ENCODE assay signal across 21 mouse cellular contexts in the genomic region with DNA sequence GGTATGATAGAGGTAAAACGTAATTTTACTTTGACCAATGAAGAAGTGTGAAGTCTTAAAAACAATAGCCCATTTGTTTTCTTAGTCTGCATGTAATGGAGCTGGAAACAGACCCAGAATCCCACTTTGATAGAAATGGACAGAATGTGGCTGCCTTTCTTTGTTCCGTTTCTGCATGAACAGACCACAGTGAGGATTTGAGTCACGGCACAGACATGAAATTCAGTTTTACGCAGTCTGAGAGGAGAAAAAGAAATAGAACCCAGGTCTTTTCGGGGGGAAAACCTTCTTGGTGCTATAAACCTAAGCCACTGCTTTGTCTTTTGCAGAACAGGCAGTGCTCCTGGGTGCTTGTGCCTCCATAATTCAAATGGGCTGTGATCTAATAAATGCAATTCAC.
A peak's percentile ranks its signal among the peaks of the same experiment; 100 is the strongest.
DNase-seq lines count a peak whose midpoint lies in the region; ATAC-seq lines count a peak whose summit lies in the region.
"Had no signal": no experiment of that assay in that cellular context is flagged by ENCODE, and none has a peak within 500 bp of the region (broad histone marks: within the 10 kb centered on the region; RNA-seq: fewer than 3 reads in every experiment).

No protein-coding gene starts in this region.

- no peak overlapping the region for H3K4me2 ChIP-seq in hindbrain, embryonic 11.5 days (replicated peaks; ENCODE audit: low read depth, low read length)
- no peak overlapping the region for H3K4me2 ChIP-seq in hindbrain, embryonic 12.5 days (replicated peaks)
- peak overlapping the region; percentile 36 for H3K4me2 ChIP-seq in hindbrain, embryonic 14.5 days (replicated peaks)
- peak overlapping the region; percentile 26 for H3K4me2 ChIP-seq in neural tube, embryonic 13.5 days
- H3K4me2 ChIP-seq: embryonic facial prominence, embryonic 12.5 days; heart, embryonic 11.5 days; stomach, embryonic 15.5 days had no signal

- DNase-seq in hindbrain, embryonic 11.5 days (ENCODE audit: low spot score): peak; percentile 6
- peak; percentile 52 for DNase-seq in embryo, embryonic 10.5 days (ENCODE audit: low spot score)
- no peak for DNase-seq in hindbrain, embryonic 14.5 days (ENCODE audit: low spot score)
- DNase-seq in kidney, adult 11 months: no peak
- no peak for DNase-seq in kidney, adult 9 months
- DNase-seq: adrenal gland, postnatal 25 days; B cell, adult 2 months; cerebellum, adult 9-10 months; heart, postnatal 14 days; thymus, adult 2 months had no signal

- no peaks in the 10 kb centered on the region for H3K9me3 ChIP-seq in hindbrain, embryonic 11.5 days (ENCODE audit: control insufficient read depth, low read length)
- H3K9me3 ChIP-seq in hindbrain, embryonic 12.5 days (replicated peaks): no peaks in the 10 kb centered on the region
- H3K9me3 ChIP-seq in hindbrain, embryonic 14.5 days (ENCODE audit: control insufficient read depth, low read length): no peaks in the 10 kb centered on the region
- H3K9me3 ChIP-seq in neural tube, embryonic 13.5 days: no peaks in the 10 kb centered on the region
- H3K9me3 ChIP-seq: embryonic facial prominence, embryonic 12.5 days; stomach, embryonic 15.5 days had no signal

- 0 out of 2 replicates have a peak, but pooled peaks have one; percentile 36 for ATAC-seq in hindbrain, embryonic 11.5 days (ENCODE audit: low FRiP score)
- ATAC-seq in hindbrain, embryonic 12.5 days (ENCODE audit: low FRiP score): no peak
- ATAC-seq in hindbrain, embryonic 14.5 days (ENCODE audit: low FRiP score): no peak
- ATAC-seq in neural tube, embryonic 13.5 days (ENCODE audit: low read depth): no peak
- no peak for ATAC-seq in cerebellum, adult (ENCODE audit: insufficient number of reproducible peaks, low FRiP score, low TSS enrichment)
- ATAC-seq: activated CD4-positive, CD25-positive, alpha-beta regulatory T cell, adult 4 months; Patski had no signal

- no peak overlapping the region for H3K27ac ChIP-seq in hindbrain, embryonic 11.5 days (ENCODE audit: low read depth, low read length)
- H3K27ac ChIP-seq in hindbrain, embryonic 12.5 days: no peak overlapping the region
- H3K27ac ChIP-seq in hindbrain, embryonic 14.5 days: no peak overlapping the region
- no peak overlapping the region for H3K27ac ChIP-seq in neural tube, embryonic 13.5 days (replicated peaks)
- H3K27ac ChIP-seq: embryonic facial prominence, embryonic 12.5 days; kidney, postnatal 0 days; left cerebral cortex, adult 2 months; liver, embryonic 14.5 days; stomach, embryonic 15.5 days had no signal

- H3K36me3 ChIP-seq in hindbrain, embryonic 11.5 days (ENCODE audit: control insufficient read depth, insufficient read depth, low read length): no peaks in the 10 kb centered on the region
- H3K36me3 ChIP-seq in hindbrain, embryonic 12.5 days: no peaks in the 10 kb centered on the region
- H3K36me3 ChIP-seq in hindbrain, embryonic 14.5 days (replicated peaks; ENCODE audit: control insufficient read depth, insufficient read depth): no peaks in the 10 kb centered on the region
- H3K36me3 ChIP-seq in neural tube, embryonic 13.5 days: no peaks in the 10 kb centered on the region
- H3K36me3 ChIP-seq: embryonic facial prominence, embryonic 12.5 days; stomach, embryonic 15.5 days had no signal

- H3K4me3 ChIP-seq in hindbrain, embryonic 11.5 days (ENCODE audit: low read depth, low read length): no peak overlapping the region
- H3K4me3 ChIP-seq in hindbrain, embryonic 12.5 days: no peak overlapping the region
- H3K4me3 ChIP-seq in hindbrain, embryonic 14.5 days (replicated peaks; ENCODE audit: low read length): no peak overlapping the region
- H3K4me3 ChIP-seq in neural tube, embryonic 13.5 days: no peak overlapping the region
- H3K4me3 ChIP-seq: embryonic facial prominence, embryonic 12.5 days; left cerebral cortex, adult 2 months; stomach, embryonic 15.5 days had no signal

- no peak overlapping the region for H3K9ac ChIP-seq in hindbrain, embryonic 11.5 days (ENCODE audit: low read depth, low read length)
- H3K9ac ChIP-seq in hindbrain, embryonic 12.5 days: no peak overlapping the region
- peak overlapping the region; percentile 28; the same call in 1 of the 2 replicates for H3K9ac ChIP-seq in hindbrain, embryonic 14.5 days
- H3K9ac ChIP-seq in neural tube, embryonic 13.5 days: no peak overlapping the region
- H3K9ac ChIP-seq: embryonic facial prominence, embryonic 12.5 days; liver, embryonic 14.5 days; stomach, embryonic 15.5 days had no signal

- H3K4me1 ChIP-seq in hindbrain, embryonic 11.5 days (replicated peaks; ENCODE audit: control insufficient read depth, insufficient read depth, low read length): no peaks in the 10 kb centered on the region
- H3K4me1 ChIP-seq in hindbrain, embryonic 12.5 days: no peaks in the 10 kb centered on the region
- no peaks in the 10 kb centered on the region for H3K4me1 ChIP-seq in hindbrain, embryonic 14.5 days (replicated peaks; ENCODE audit: control insufficient read depth, insufficient read depth, low read length)
- H3K4me1 ChIP-seq in neural tube, embryonic 13.5 days (replicated peaks): peaks cover 17% of the 10 kb centered on the region; the same call in 1 of the 2 replicates
- H3K4me1 ChIP-seq: embryonic facial prominence, embryonic 12.5 days; stomach, embryonic 15.5 days had no signal

- 44% methylated on average over 5 of the region's 5 CpGs for whole genome bisulfite sequencing in hindbrain, embryonic 11.5 days
- 30% methylated on average over 5 of the region's 5 CpGs for WGBS in hindbrain, embryonic 12.5 days
- WGBS in hindbrain, embryonic 14.5 days: 34% methylated on average over 5 of the region's 5 CpGs
- 12% methylated on average over 5 of the region's 5 CpGs for WGBS in neural tube, embryonic 13.5 days

- H3K27me3 ChIP-seq in hindbrain, embryonic 11.5 days (ENCODE audit: control insufficient read depth, insufficient read depth, low read length): no peaks in the 10 kb centered on the region
- H3K27me3 ChIP-seq in hindbrain, embryonic 12.5 days: no peaks in the 10 kb centered on the region
- H3K27me3 ChIP-seq in hindbrain, embryonic 14.5 days (ENCODE audit: control insufficient read depth, insufficient read depth, low read length): no peaks in the 10 kb centered on the region
- H3K27me3 ChIP-seq in neural tube, embryonic 13.5 days: no peaks in the 10 kb centered on the region
- H3K27me3 ChIP-seq: embryonic facial prominence, embryonic 12.5 days; stomach, embryonic 15.5 days had no signal

Comparison
In these comparisons a context has a peak if more than half of its experiments do, and no peak if none do; other contexts are left out.
1. DNase-seq: peak in hindbrain, embryonic 11.5 days (single experiment) and embryo, embryonic 10.5 days (single experiment); none in hindbrain, embryonic 14.5 days (single experiment), kidney, adult 11 months (single experiment) and kidney, adult 9 months (single experiment).
2. H3K4me2 ChIP-seq: peak in hindbrain, embryonic 14.5 days (single experiment) and neural tube, embryonic 13.5 days (single experiment); none in hindbrain, embryonic 11.5 days (single experiment) and hindbrain, embryonic 12.5 days (single experiment).